Mouse (Mus musculus): ENCODE measurements at regions not wholly inside any gene's neighbourhood (a gene's known extent, or its start where the extent isn't known, plus 50 kb on each side); places are given as distances from the start of the nearest gene placed in this dataset.

DNA sequence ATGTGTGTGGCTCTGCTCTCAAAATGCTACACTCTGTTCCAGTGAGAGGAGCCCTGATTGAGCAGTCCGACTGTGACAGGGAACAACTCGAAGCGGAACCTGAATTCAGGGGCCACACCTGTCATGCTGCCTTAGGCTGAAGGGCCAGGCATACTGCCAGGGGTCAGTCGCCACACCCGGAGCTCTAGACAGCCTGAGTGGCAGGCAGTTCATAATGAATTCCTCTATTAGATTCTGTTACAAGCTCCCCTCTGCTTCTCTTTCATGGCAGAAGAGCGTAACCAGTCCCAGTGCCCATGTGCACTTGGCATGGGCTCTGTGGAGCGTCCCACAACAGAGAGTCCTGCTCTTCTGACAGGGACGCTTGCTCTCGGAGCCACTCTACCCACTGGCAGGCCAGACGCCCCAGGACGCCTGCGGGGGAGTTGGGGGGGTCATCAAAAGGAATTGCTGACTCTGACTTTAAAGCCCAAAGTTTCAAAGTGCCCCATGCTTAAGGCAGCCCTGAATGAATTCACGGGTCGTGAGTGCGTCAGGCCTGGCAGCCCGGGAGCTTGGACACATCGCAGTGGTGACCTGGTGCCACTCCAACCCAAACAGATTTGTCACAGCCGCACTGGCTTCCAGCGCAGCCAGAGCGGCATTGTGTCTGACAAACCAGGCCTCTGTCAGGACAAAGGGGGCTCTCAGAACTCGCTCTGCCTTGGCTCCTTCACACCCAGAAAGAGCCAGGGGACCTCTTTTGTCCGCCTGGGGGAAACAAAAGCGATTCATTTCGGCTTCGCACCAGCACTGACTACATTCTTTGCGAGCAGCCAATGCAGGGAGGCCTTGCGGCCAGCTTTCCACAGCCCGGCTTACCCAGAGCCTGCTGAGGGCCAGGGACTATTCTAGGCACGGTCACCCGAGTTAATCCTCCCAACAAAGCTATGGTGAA lies 144.1 kb downstream of the Nufip1 start:
- H3K9ac ChIP-seq (replicated peaks; ENCODE audit: low read length, poor library complexity, severe bottlenecking) = no peak overlapping the region
- peak; percentile 90 for ATAC-seq (ENCODE audit: low FRiP score)
- no peaks in the 10 kb centered on the region for H3K27me3 ChIP-seq (ENCODE audit: insufficient read depth, low read length)

DNA sequence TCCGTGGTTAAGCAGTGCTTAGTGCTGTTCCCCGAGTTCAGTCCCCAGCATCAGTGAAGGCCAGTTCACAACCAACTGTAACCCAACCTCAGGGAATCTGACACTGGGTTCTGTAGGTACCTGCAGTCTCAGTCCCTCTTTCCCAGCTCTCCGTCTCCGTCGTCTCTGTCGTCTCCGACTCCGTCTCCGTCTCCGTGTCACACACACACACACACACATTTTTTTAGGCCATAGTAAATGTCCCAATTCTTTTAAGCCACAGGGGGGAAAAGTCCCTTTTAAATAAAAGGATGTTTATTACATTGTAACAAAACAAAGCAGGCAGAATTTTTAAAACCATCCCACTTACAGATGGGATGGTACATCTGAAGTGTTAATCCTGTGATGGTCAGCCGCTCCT lies 145.3 kb downstream of the Nufip1 start:
- Histone ChIP-seq H3K27ac (ENCODE audit: low read depth, low read length) (peak overlapping the region; percentile 32), H3K27me3 (ENCODE audit: insufficient read depth, low read length) (no peaks in the 10 kb centered on the region), H3K4me3 (ENCODE audit: low read depth, low read length) (no peak overlapping the region), H3K4me2 (ENCODE audit: low read depth, low read length, poor library complexity, severe bottlenecking) (no peak overlapping the region), H3K4me1 (ENCODE audit: insufficient read depth, low read length) (no peaks in the 10 kb centered on the region), H3K36me3 (ENCODE audit: insufficient read depth, low read length) (no peaks in the 10 kb centered on the region), H3K9ac (replicated peaks; ENCODE audit: low read length, poor library complexity, severe bottlenecking) (no peak overlapping the region), H3K9me3 (ENCODE audit: low read length) (no peaks in the 10 kb centered on the region)
- 31% methylated on average over 11 of the region's 11 CpGs for WGBS
- TF ChIP-seq CTCF (IDR thresholded peaks at IDR 0.05) = no peak
- no peak for ATAC-seq (ENCODE audit: low FRiP score)
- no peak for DNase-seq (ENCODE audit: low spot score)

More for the DNA sequence above, 144.1 kb downstream of the Nufip1 start:
- H3K9me3 ChIP-seq (ENCODE audit: low read length) = no peaks in the 10 kb centered on the region
- peak overlapping the region; percentile 32; the same call in 1 of the 2 replicates for H3K27ac ChIP-seq (ENCODE audit: low read depth, low read length)
- H3K4me2 ChIP-seq (ENCODE audit: low read depth, low read length, poor library complexity, severe bottlenecking) = no peak overlapping the region
- 9% methylated on average over 30 of the region's 30 CpGs for WGBS
- no peaks in the 10 kb centered on the region for H3K36me3 ChIP-seq (ENCODE audit: insufficient read depth, low read length)
- TF ChIP-seq CTCF (IDR thresholded peaks at IDR 0.05) = no peak
- peak; percentile 94 for DNase-seq (ENCODE audit: low spot score)
- H3K4me3 ChIP-seq (ENCODE audit: low read depth, low read length) = no peak overlapping the region
- no peaks in the 10 kb centered on the region for H3K4me1 ChIP-seq (ENCODE audit: insufficient read depth, low read length)

DNA sequence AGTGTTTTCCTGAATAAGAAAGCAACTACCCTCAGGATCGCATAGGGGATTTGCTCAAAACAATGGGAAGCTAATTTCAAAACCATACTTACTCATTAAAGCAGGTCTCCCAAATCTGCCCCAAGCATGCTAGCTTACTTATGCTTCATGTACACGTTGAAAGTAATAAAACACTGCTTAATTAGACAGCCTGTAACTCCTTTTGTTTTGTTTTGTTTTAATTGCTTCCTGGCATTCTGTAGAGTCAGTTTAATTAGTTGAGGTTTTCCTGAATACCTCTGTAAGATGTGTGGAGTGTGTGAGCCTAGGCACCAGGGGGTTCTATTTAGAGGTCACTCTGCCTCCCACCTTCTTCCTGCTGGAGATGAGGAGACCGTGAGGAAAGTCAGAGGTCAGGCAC lies 147.9 kb downstream of the Nufip1 start:
- Histone ChIP-seq H3K4me1 (ENCODE audit: insufficient read depth, low read length) (no peaks in the 10 kb centered on the region), H3K27ac (ENCODE audit: low read depth, low read length) (no peak overlapping the region), H3K27me3 (ENCODE audit: insufficient read depth, low read length) (no peaks in the 10 kb centered on the region), H3K9me3 (ENCODE audit: low read length) (no peaks in the 10 kb centered on the region), H3K4me3 (ENCODE audit: low read depth, low read length) (no peak overlapping the region), H3K9ac (replicated peaks; ENCODE audit: low read length, poor library complexity, severe bottlenecking) (no peak overlapping the region), H3K4me2 (ENCODE audit: low read depth, low read length, poor library complexity, severe bottlenecking) (no peak overlapping the region), H3K36me3 (ENCODE audit: insufficient read depth, low read length) (no peaks in the 10 kb centered on the region)
- ATAC-seq (ENCODE audit: low FRiP score) = no peak
- no peak for DNase-seq (ENCODE audit: low spot score)
- no peak for TF ChIP-seq CTCF (IDR thresholded peaks at IDR 0.05)
- WGBS = 33% methylated on average over 3 of the region's 3 CpGs

DNA sequence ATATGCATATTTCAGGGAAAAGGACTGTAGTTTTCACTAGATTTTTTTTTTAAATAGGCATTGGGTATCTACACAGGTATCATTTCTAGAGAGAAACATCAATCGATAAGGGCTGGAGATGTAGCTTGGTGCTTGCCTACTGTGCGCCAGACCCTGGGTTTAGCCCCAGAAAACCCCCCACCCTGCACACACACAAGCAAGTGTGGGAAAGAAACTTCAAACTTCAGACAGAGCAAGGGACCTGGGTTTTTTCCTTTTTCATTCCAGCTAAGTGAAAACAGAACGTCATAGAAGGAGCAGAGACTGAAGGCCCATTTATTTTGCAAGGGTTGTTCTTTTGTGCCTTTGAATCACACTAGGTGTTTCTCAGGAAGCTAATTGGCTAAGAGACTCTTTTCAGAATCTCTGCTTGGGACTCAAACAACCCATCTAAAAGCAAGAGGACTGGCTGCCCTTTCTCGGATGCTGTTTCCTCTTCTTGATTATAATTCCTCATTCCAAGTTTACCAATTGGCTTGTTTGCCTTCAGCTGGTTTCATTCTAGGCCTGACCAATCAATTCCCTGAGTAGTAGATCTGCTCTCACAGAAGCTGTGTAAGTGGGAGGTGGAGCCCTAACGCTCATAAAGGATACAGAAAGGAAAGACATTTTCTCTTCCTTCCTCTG lies 150.1 kb downstream of the Nufip1 start:
- no peak for DNase-seq (ENCODE audit: low spot score)
- Histone ChIP-seq H3K9ac (replicated peaks; ENCODE audit: low read length, poor library complexity, severe bottlenecking) (no peak overlapping the region), H3K36me3 (ENCODE audit: insufficient read depth, low read length) (no peaks in the 10 kb centered on the region), H3K27ac (ENCODE audit: low read depth, low read length) (no peak overlapping the region), H3K4me2 (ENCODE audit: low read depth, low read length, poor library complexity, severe bottlenecking) (no peak overlapping the region), H3K4me1 (ENCODE audit: insufficient read depth, low read length) (no peaks in the 10 kb centered on the region), H3K9me3 (ENCODE audit: low read length) (no peaks in the 10 kb centered on the region), H3K27me3 (ENCODE audit: insufficient read depth, low read length) (no peaks in the 10 kb centered on the region), H3K4me3 (ENCODE audit: low read depth, low read length) (no peak overlapping the region)
- ATAC-seq (ENCODE audit: low FRiP score) = no peak
- 70% methylated on average over 5 of the region's 5 CpGs for WGBS
- TF ChIP-seq CTCF (IDR thresholded peaks at IDR 0.05) = no peak

DNA sequence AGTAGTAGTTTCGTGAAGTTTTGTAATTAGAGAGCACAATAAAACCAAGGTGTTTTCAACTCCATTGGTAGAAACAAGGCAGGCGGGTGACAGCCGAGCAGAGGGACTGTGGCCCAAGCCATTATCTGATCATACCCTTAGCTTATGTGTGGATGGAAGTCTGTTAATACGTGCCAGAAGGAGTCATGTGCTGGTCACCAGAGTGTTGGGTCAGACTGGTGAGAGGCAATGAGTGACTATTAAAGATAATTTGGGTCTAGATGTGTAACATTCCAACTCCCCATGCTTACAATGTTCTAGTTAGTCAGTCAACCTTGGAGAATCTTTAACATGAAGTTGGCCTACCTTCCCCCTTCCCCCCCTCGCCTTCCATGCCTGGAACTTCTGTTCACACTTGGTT lies 151.1 kb upstream of the Tsc22d1 start:
- Histone ChIP-seq H3K9ac (replicated peaks; ENCODE audit: low read length, poor library complexity, severe bottlenecking) (no peak overlapping the region), H3K4me3 (ENCODE audit: low read depth, low read length) (no peak overlapping the region), H3K27ac (ENCODE audit: low read depth, low read length) (no peak overlapping the region), H3K9me3 (ENCODE audit: low read length) (no peaks in the 10 kb centered on the region), H3K4me1 (ENCODE audit: insufficient read depth, low read length) (no peaks in the 10 kb centered on the region), H3K36me3 (ENCODE audit: insufficient read depth, low read length) (no peaks in the 10 kb centered on the region), H3K27me3 (ENCODE audit: insufficient read depth, low read length) (no peaks in the 10 kb centered on the region), H3K4me2 (ENCODE audit: low read depth, low read length, poor library complexity, severe bottlenecking) (no peak overlapping the region)
- 94% methylated on average over 5 of the region's 5 CpGs for WGBS
- ATAC-seq (ENCODE audit: low FRiP score) = no peak
- TF ChIP-seq CTCF (IDR thresholded peaks at IDR 0.05) = no peak
- DNase-seq (ENCODE audit: low spot score) = no peak

DNA sequence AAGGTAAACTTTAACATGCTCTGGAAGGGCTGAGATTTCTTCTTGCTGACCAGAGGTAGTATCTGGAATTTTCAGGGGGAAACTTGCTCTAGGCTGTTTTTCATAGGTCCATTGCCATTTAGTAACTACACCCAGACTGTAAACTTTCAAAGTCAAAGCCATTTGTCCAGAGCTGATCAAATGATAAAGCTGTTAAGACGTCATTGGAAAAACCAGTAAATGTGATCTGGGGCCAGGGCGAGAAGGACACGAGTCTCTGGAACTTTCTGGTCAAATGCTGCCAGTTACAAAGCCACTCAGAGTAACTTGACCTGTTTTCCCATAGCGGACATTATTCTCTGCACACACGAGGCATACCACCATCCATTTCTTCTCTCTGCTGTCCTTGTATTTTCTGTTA lies 148.9 kb upstream of the Tsc22d1 start:
- Histone ChIP-seq H3K4me1 (ENCODE audit: insufficient read depth, low read length) (no peaks in the 10 kb centered on the region), H3K27me3 (ENCODE audit: insufficient read depth, low read length) (no peaks in the 10 kb centered on the region), H3K36me3 (ENCODE audit: insufficient read depth, low read length) (no peaks in the 10 kb centered on the region), H3K27ac (ENCODE audit: low read depth, low read length) (no peak overlapping the region), H3K4me2 (ENCODE audit: low read depth, low read length, poor library complexity, severe bottlenecking) (no peak overlapping the region), H3K4me3 (ENCODE audit: low read depth, low read length) (no peak overlapping the region), H3K9me3 (ENCODE audit: low read length) (no peaks in the 10 kb centered on the region), H3K9ac (replicated peaks; ENCODE audit: low read length, poor library complexity, severe bottlenecking) (no peak overlapping the region)
- no peak for TF ChIP-seq CTCF (IDR thresholded peaks at IDR 0.05)
- whole genome bisulfite sequencing = 95% methylated on average over 5 of the region's 5 CpGs
- ATAC-seq (ENCODE audit: low FRiP score) = no peak
- DNase-seq (ENCODE audit: low spot score) = no peak
